Mouse (Mus musculus) thymus, postnatal 4 days (tissue): ENCODE measurements around the gene Phtf2.
A peak's percentile ranks its signal among the peaks of the same experiment; 100 is the strongest.
"Not testable (repeated sequence)": the region's sequence is repeated elsewhere in the genome, so short reads cannot be mapped to it uniquely, and the experiment has no call there.

Experiments used
- DNase-seq: peaks from one replicate; pipeline ENCODE4 v3.0.0; 2021

Gene Phtf2

GRCm38 (mm10) chr5:20864216-20864969 lies 17.5 kb downstream of the Phtf2 start:
- no peak for DNase-seq

DNA sequence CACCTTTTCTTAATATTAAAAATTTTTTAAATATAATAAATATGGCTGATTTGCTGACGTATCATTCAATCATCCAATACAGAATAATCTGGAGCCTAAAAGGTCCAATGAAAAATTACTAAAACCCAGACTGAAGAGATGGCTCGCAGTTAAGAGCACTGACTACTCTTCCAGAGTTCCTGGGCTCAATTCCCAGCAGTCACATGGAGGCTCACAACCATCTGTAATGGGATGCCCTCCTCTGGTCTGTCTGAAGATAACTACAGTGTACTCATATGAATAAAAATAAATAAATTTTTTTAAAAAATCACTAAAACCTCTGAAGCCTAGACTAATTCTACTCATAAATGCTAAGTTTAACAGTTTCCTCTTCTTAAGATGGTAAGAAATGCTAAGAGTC lies 20.0 kb downstream of the Phtf2 start:
- no peak for DNase-seq

- no peak for DNase-seq
These were observed 21.4 kb downstream of the Phtf2 start for GRCm38 (mm10) chr5:20860565-20860964.

- no peak for DNase-seq
These were observed 23.5 kb downstream of the Phtf2 start for GRCm38 (mm10) chr5:20858404-20858803.

DNA sequence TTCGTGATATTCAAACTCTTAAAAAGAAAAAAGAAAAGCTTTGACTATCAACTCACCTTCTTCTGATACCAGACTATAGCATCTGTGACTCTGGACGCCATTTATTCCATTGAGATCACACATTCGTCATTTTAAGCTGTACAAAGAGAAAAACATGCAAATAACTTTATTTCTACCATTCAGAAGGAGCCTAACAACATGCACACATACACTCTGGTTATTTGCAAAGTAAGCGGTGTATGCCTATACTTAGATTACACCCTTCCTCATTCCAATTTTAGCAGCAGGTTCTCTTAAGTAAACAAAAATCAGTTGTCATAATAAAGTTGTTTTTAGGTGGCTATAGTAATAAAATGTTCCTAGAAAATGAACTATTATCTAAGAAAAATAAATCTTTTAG lies 26.9 kb downstream of the Phtf2 start:
- no peak for DNase-seq

DNA sequence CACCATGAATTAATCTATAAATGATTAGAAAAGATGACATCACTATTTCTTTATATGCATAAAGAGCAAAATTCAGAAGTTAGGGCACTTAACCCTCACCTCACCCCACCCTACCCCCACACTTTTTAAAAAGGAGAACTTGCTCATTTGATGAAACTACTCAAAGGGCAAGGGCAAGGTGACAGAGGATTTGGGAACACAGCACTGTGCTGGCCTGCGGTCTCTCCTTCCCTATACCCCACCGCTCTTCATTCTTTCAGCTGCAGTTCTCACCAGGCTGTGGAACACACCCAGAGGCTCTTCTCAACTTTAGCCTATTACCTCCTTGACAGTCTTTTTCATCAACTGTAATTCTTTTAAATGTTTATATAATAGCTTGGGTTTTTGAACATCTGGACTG lies 34.9 kb downstream of the Phtf2 start:
- no peak for DNase-seq

GRCm38 (mm10) chr5:20843816-20844215 lies 38.1 kb downstream of the Phtf2 start:
- DNase-seq, result no peak

DNA sequence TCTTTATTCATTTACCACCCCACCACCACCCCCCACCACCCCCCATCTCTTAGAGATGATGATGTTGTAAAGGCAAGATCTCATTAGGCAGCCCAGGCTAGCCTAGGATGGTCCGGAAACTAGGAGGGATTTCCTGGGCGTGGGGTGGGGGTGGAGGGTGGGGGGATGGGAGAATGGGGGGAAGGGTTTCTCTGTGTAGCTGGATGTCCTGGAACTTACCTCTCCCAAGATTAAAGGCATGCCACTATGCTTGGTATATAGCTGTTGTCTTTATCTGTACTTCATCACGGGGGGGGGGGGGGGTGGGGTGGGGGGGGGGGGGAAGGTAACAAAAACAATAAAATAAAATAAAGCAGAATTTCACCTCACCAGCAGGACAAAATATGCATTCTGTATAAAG lies 38.5 kb downstream of the Phtf2 start:
- DNase-seq, result no peak

DNA sequence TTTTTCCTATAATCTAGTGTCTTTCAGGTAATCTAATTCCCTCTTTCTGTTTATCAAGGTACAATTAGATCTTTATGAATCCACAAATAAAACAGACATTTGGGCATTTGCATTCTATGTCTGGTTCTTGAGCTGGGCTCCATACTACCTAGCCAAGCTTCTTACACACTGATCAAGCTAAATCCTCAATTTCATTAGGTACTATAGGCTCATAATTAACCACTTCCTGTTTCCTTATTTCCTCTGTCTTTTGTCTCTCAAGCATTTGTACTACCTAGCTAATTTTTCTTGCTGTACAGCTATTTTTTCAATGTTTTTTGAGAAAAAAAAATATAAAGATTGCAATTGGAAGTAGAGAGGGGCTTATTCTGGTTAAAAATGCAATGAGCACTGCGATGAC lies 44.8 kb downstream of the Phtf2 start:
- no peak for DNase-seq

DNA sequence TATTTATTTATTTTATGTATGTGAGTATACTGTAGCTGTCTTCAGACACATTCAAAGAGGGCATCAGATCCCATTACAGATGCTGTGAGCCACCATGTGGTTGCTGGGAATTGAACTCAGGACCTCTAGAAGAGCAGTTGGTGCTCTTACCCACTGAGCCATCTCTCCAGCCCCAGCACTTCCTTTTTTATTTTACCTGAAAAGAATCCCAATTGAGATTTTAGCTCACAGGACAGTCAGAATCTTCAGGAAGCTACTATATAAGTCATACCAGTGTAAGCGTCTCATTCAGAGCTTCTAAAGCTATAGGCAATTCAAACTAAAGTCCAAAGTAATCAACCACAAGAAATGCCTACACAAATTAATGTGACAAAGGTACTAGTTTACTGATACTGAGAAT lies 47.5 kb downstream of the Phtf2 start:
- no peak for DNase-seq

- no peak for DNase-seq
These were observed 50.5 kb downstream of the Phtf2 start for GRCm38 (mm10) chr5:20831433-20831832.

- DNase-seq, result no peak
These were observed 51.2 kb downstream of the Phtf2 start for GRCm38 (mm10) chr5:20830717-20831116.

DNA sequence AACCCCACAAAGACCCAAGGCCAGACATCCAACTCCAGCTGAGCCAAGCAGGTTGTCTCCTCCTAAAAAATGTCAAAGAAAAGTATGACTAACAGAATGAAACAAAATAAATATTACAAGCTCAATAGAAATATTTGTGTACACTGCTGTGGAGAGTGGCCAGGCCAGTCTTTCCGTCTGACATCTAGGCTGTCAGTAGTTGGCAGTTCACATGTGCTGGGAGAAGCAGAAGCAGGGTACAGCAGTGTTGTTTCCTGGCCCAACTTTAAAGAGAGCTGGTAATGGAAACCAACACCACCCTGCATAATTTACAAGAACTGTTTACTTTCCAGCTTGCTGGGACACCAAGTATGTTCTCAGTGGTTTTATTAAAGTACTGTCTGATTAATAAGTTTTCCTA lies 60.3 kb downstream of the Phtf2 start:
- no peak for DNase-seq

GRCm38 (mm10) chr5:20821122-20821521 lies 60.8 kb downstream of the Phtf2 start:
- no peak for DNase-seq

GRCm38 (mm10) chr5:20815094-20815493 lies 66.8 kb downstream of the Phtf2 start:
- no peak for DNase-seq

DNA sequence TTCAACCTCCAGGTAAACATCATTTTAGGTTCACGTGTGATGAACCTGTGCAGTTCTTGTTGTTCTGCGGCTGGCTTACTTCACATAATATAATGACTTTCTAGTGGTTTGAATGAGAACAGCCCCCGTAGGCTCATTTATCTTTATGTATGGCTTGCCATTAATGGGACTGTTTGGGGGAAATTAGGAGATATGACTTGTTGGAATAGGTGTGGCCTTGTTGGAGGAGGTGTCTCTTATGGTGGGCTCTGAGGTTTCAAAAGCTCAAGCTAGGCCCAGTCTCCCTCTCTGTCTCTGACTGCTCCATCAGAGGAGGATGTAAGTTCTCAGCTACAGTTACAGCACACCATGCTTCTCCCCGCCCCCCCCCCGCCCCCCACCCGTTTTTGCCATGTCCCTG lies 71.5 kb downstream of the Phtf2 start:
- DNase-seq, result no peak

DNA sequence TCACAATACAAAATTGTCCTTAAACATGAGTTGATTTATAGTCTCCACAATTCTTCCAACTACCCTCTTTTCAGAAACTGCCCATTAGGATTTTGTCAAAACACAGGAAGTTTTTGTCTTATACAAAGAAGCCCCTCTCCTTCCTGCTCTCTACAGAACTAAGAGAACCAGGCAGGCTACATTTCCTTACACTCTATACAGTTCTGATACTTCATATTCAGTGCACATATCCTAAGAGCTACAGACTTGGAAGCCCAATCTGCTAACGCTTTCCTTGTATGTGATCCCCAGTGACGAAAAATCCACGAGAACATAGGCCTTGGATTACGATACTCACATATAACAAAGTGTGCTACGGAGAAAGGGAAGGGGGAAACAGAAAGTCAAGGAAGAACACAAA lies 86.0 kb downstream of the Phtf2 start:
- DNase-seq, result no peak

- DNase-seq, result peak; percentile 15
These were observed 90.0 kb downstream of the Phtf2 start for GRCm38 (mm10) chr5:20791793-20792554.

- DNase-seq, result not testable (repeated sequence)
These were observed 95.5 kb downstream of the Phtf2 start for GRCm38 (mm10) chr5:20786471-20786870.

GRCm38 (mm10) chr5:20781116-20781515 lies 100.8 kb downstream of the Phtf2 start:
- DNase-seq, result no peak

GRCm38 (mm10) chr5:20779191-20779590 lies 102.7 kb downstream of the Phtf2 start:
- no peak for DNase-seq

DNA sequence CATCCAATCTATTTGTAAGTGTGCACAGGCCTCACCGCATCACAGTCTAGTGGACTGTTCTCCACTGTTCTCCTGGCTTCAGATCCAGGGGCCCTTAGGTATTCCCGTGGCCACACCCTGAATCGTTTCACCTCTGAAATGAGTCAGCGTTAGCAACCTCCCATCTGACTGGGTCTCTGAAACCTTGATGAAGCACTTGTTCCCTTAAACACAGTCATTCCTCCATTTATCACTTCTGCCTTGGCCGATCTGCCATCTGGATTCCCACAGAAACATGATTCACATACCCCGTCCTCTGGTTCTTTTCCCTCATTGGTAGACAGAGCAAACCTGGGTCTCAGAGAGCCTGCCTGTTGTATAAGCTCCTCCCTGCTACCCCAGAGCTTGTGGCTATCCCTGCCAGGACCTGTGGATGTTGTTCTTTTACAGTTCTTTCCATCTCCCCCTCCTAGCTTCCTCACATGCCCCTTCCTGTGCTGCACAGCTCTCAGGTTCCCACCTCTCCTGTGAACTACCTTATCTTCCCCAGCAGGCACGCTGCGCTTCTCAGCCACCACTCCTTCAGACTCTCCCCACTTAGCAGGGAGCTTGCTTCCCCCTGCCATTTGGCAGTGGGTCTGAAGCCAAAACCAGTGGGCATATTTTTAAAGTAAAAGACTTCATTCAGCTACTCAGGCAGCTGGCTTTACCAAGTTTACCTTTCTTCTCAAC lies 103.5 kb downstream of the Phtf2 start:
- DNase-seq, result no peak

DNA sequence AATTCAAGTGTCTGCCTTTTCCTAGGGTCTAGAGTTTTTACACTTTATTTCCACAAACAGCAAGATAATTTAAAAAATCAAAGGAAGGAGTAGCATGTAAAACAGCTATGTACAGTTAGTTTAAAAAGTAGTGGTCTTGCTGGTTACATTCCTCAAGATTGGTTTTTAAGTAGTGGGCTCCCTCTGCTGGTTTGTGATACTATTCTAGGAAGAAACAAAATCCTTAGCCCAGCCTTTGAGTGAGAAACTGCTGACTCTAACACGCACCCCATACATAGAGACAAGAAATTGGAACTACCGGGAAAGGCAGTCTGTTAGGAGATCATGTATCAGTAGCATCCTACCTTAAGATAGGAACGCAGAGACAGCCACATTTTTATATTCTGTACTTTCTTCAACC lies 108.6 kb downstream of the Phtf2 start:
- DNase-seq, result peak; percentile 21

DNA sequence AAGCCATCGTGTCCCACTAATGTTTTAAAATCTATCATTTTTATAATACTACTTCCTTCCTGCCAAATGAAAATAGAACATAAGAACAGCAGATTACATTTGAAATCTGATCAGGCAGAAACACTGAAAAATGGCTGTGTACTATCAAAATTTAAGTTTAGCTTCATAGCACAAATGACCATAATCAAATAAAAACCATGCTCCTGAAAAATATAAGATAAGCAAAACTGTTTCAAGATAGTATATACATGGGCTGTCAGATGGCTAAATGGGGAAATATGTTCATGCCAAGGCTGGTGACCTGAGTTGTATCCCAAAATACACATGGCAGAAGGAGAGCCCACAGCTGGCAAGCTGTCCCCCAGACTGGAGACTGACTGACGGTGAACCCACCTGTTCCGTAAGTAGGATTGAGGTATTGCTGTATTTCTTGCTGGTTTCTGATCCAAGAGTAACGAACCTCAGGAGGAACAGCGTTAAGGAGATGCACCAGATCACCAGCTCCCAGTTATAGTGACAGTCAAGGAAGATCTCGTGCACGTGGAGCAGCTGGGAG lies 116.5 kb downstream of the Phtf2 start:
- DNase-seq, result no peak
